Mouse (Mus musculus): ENCODE results near the gene P2ry6. TPM values are rescaled to one million over a fixed set of nuclear protein-coding genes. Genes with fewer than 3 reads are reported as not detected.

P2ry6 gene
- total RNA-seq, 1 experiment: 0.45 TPM

GRCm38 (mm10) chr7:101005119-101005518 lies 30.7 kb upstream of the P2ry6 start:
- Histone ChIP-seq H3K9ac (ENCODE audit: insufficient read depth, low read depth, low read length, poor library complexity, severe bottlenecking) (no peak overlapping the region), H3K4me3 (ENCODE audit: insufficient read depth in 1 of 2, low read depth in 1 of 2, low read length in 2 of 2, poor library complexity in 1 of 2, severe bottlenecking in 1 of 2) (no peak overlapping the region), H3K9me3 (ENCODE audit: control insufficient read depth, insufficient read depth, low read depth, low read length) (no peaks in the 10 kb centered on the region), H3K36me3 (ENCODE audit: control insufficient read depth, insufficient read depth, low read length, poor library complexity, severe bottlenecking) (peaks cover 2% of the 10 kb centered on the region; the same call in 1 of the 2 replicates), H3K4me1 (ENCODE audit: control insufficient read depth in 2 of 2, insufficient read depth in 2 of 2, low read length in 2 of 2, poor library complexity in 1 of 2) (peaks cover 4 to 35% of the 10 kb centered on the region in 2 experiments; a peak in 2 of 4 replicates), H3K27ac (ENCODE audit: insufficient read depth, low read depth, low read length, poor library complexity, severe bottlenecking) (no peak overlapping the region)
- TF ChIP-seq CHD2 (IDR thresholded peaks at IDR 0.05; ENCODE audit: low read depth, low read length): no peak
- TF ChIP-seq ZC3H11A (IDR thresholded peaks at IDR 0.05; ENCODE audit: borderline replicate concordance, low read depth, low read length): no peak
- TF ChIP-seq ZNF384 (IDR thresholded peaks at IDR 0.05; ENCODE audit: low read depth, low read length): no peak
- TF ChIP-seq MAFK (IDR thresholded peaks at IDR 0.05; ENCODE audit: insufficient read depth, low read depth, low read length): no peak
- no peak for TF ChIP-seq HCFC1 (IDR thresholded peaks at IDR 0.05; ENCODE audit: borderline replicate concordance, insufficient read depth, low read length)
- no peak for DNase-seq (ENCODE audit: low read depth, low spot score)
- in situ Hi-C loops (cut with MboI; ENCODE audit: low sequenced_read_pairs in 2 of 2, unreplicated experiment in 2 of 2): no loop called here

- in situ Hi-C loops (cut with MboI; ENCODE audit: low sequenced_read_pairs in 2 of 2, unreplicated experiment in 2 of 2): no loop called here
- Histone ChIP-seq H3K36me3 (ENCODE audit: control insufficient read depth, insufficient read depth, low read length, poor library complexity, severe bottlenecking) (peaks cover 2% of the 10 kb centered on the region; the same call in 1 of the 2 replicates), H3K27ac (ENCODE audit: insufficient read depth, low read depth, low read length, poor library complexity, severe bottlenecking) (no peak overlapping the region), H3K4me1 (ENCODE audit: control insufficient read depth in 2 of 2, insufficient read depth in 2 of 2, low read length in 2 of 2, poor library complexity in 1 of 2) (peaks cover 4 to 37% of the 10 kb centered on the region in 2 experiments; a peak in 2 of 4 replicates), H3K9ac (ENCODE audit: insufficient read depth, low read depth, low read length, poor library complexity, severe bottlenecking) (no peak overlapping the region), H3K9me3 (ENCODE audit: control insufficient read depth, insufficient read depth, low read depth, low read length) (no peaks in the 10 kb centered on the region), H3K4me3 (ENCODE audit: insufficient read depth in 1 of 2, low read depth in 1 of 2, low read length in 2 of 2, poor library complexity in 1 of 2, severe bottlenecking in 1 of 2) (no peak overlapping the region)
- TF ChIP-seq HCFC1 (IDR thresholded peaks at IDR 0.05; ENCODE audit: borderline replicate concordance, insufficient read depth, low read length) (no peak), MAFK (IDR thresholded peaks at IDR 0.05; ENCODE audit: insufficient read depth, low read depth, low read length) (no peak), ZNF384 (IDR thresholded peaks at IDR 0.05; ENCODE audit: low read depth, low read length) (no peak), ZC3H11A (IDR thresholded peaks at IDR 0.05; ENCODE audit: borderline replicate concordance, low read depth, low read length) (no peak), CHD2 (IDR thresholded peaks at IDR 0.05; ENCODE audit: low read depth, low read length) (no peak)
- DNase-seq (ENCODE audit: low read depth, low spot score): no peak
These were observed 29.2 kb upstream of the P2ry6 start for GRCm38 (mm10) chr7:101003442-101004326.

GRCm38 (mm10) chr7:101002274-101002673 lies 27.8 kb upstream of the P2ry6 start:
- Histone ChIP-seq H3K9ac (ENCODE audit: insufficient read depth, low read depth, low read length, poor library complexity, severe bottlenecking) (no peak overlapping the region), H3K36me3 (ENCODE audit: control insufficient read depth, insufficient read depth, low read length, poor library complexity, severe bottlenecking) (peaks cover 2% of the 10 kb centered on the region; the same call in 1 of the 2 replicates), H3K27ac (ENCODE audit: insufficient read depth, low read depth, low read length, poor library complexity, severe bottlenecking) (no peak overlapping the region), H3K4me1 (ENCODE audit: control insufficient read depth in 2 of 2, insufficient read depth in 2 of 2, low read length in 2 of 2, poor library complexity in 1 of 2) (peaks cover 2 to 37% of the 10 kb centered on the region in 2 experiments; a peak in 2 of 4 replicates), H3K4me3 (ENCODE audit: insufficient read depth in 1 of 2, low read depth in 1 of 2, low read length in 2 of 2, poor library complexity in 1 of 2, severe bottlenecking in 1 of 2) (no peak overlapping the region), H3K9me3 (ENCODE audit: control insufficient read depth, insufficient read depth, low read depth, low read length) (no peaks in the 10 kb centered on the region)
- in situ Hi-C loops (cut with MboI; ENCODE audit: low sequenced_read_pairs in 2 of 2, unreplicated experiment in 2 of 2): no loop called here
- TF ChIP-seq ZNF384 (IDR thresholded peaks at IDR 0.05; ENCODE audit: low read depth, low read length) (no peak), CHD2 (IDR thresholded peaks at IDR 0.05; ENCODE audit: low read depth, low read length) (no peak), MAFK (IDR thresholded peaks at IDR 0.05; ENCODE audit: insufficient read depth, low read depth, low read length) (no peak), ZC3H11A (IDR thresholded peaks at IDR 0.05; ENCODE audit: borderline replicate concordance, low read depth, low read length) (no peak)
- DNase-seq (ENCODE audit: low read depth, low spot score): no peak

GRCm38 (mm10) chr7:100999623-101000022 lies 25.2 kb upstream of the P2ry6 start:
- in situ Hi-C loops (cut with MboI; ENCODE audit: low sequenced_read_pairs in 2 of 2, unreplicated experiment in 2 of 2): loop anchor here in 1 of 2 experiments (5.0 kb wide), 1 partner anchor 48 kb away; no protein-coding TSS in a partner anchor
- no peak for TF ChIP-seq MAFK (IDR thresholded peaks at IDR 0.05; ENCODE audit: insufficient read depth, low read depth, low read length)
- TF ChIP-seq ZNF384 (IDR thresholded peaks at IDR 0.05; ENCODE audit: low read depth, low read length): no peak
- TF ChIP-seq ZC3H11A (IDR thresholded peaks at IDR 0.05; ENCODE audit: borderline replicate concordance, low read depth, low read length): no peak
- no peak for TF ChIP-seq HCFC1 (IDR thresholded peaks at IDR 0.05; ENCODE audit: borderline replicate concordance, insufficient read depth, low read length)
- no peak for TF ChIP-seq CHD2 (IDR thresholded peaks at IDR 0.05; ENCODE audit: low read depth, low read length)
- DNase-seq (ENCODE audit: low read depth, low spot score): no peak

More at GRCm38 (mm10) chr7:100999623-101000022, 25.2 kb upstream of the P2ry6 start:
- Histone ChIP-seq H3K9ac (ENCODE audit: insufficient read depth, low read depth, low read length, poor library complexity, severe bottlenecking) (no peak overlapping the region), H3K9me3 (ENCODE audit: control insufficient read depth, insufficient read depth, low read depth, low read length) (no peaks in the 10 kb centered on the region), H3K27ac (ENCODE audit: insufficient read depth, low read depth, low read length, poor library complexity, severe bottlenecking) (no peak overlapping the region), H3K36me3 (ENCODE audit: control insufficient read depth, insufficient read depth, low read length, poor library complexity, severe bottlenecking) (no peaks in the 10 kb centered on the region), H3K4me1 (ENCODE audit: control insufficient read depth in 2 of 2, insufficient read depth in 2 of 2, low read length in 2 of 2, poor library complexity in 1 of 2) (peaks cover 2 to 23% of the 10 kb centered on the region in 2 experiments; a peak in 1 of 4 replicates), H3K4me3 (ENCODE audit: insufficient read depth in 1 of 2, low read depth in 1 of 2, low read length in 2 of 2, poor library complexity in 1 of 2, severe bottlenecking in 1 of 2) (no peak overlapping the region)

Data from ES-E14 (cell line).